Mouse (Mus musculus) kidney, adult 2 months (tissue): ENCODE measurements at regions not wholly inside any gene's neighbourhood (a gene's known extent, or its start where the extent isn't known, plus 50 kb on each side); places are given as distances from the start of the nearest gene placed in this dataset.

Experiments
- CTCF ChIP-seq: fragments of 200-500 bp; conservative IDR thresholded peaks from 2 replicates; pipeline ENCODE4 v1.5.1; 2011; ENCODE audit warnings: low read depth, mild to moderate bottlenecking, control low read depth, low read length, moderate library complexity, mixed read lengths; ENCODE audit not compliant: insufficient read depth, insufficient read length
- POLR2A ChIP-seq: fragments of 200-500 bp; IDR thresholded peaks from one replicate; pipeline ENCODE4 v1.6.1; 2011; ENCODE audit warnings: low read depth, low read length, control low read depth

DNA sequence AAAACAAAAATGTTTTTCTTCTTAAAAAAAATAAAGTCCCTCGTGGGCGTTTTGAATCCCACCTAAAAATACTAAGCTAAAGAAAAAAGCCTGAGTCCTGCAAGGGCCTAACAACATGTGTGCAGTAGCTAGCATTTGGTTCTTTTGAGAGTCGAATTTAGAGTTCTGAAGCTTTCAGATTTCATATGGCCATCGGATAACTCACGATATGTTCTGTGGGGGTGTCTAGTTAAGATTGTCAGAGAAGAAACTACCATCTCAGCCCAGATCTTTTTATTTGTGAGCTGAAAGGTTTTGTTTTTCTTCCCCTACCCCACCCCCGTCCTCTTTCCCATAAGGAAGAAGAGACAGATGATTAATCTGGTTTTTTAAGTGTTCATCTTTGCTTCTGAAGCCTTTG lies 327.8 kb downstream of the Slc4a3 start:
- TF ChIP-seq CTCF (no peak), POLR2A (no peak)
